Mouse (Mus musculus): Measurements from ENCODE around the gene Nop14. TPM values are rescaled to one million over a fixed set of nuclear protein-coding genes. Genes with fewer than 3 reads are reported as not detected.
"Not testable (repeated sequence)": the region's sequence is repeated elsewhere in the genome, so short reads cannot be mapped to it uniquely, and the experiment has no call there.

Gene Nop14
- polyA plus RNA-seq, 1 experiment from 2014 or later: 8.7 TPM

GRCm38 (mm10) chr5:34607100-34607880 is 52.7 kb downstream of the Nop14 start:
- H3K9ac ChIP-seq (replicated peaks): no peak overlapping the region
- DNase-seq: no peak
- H3K27me3 ChIP-seq (ENCODE audit: insufficient read depth, low read length): no peaks in the 10 kb centered on the region
- WGBS (ENCODE audit: insufficient replicate concordance): 71% methylated on average over 8 of the region's 8 CpGs
- no peak overlapping the region for H3K4me2 ChIP-seq (ENCODE audit: low read depth, low read length)
- peaks cover 78% of the 10 kb centered on the region for H3K36me3 ChIP-seq (replicated peaks; ENCODE audit: insufficient read depth, low read length)
- no peaks in the 10 kb centered on the region for H3K9me3 ChIP-seq (ENCODE audit: low read length)
- ATAC-seq: no peak
- no peaks in the 10 kb centered on the region for H3K4me1 ChIP-seq (ENCODE audit: insufficient read depth)
- TF ChIP-seq CTCF (IDR thresholded peaks at IDR 0.05; ENCODE audit: low read depth) (no peak), EP300 (IDR thresholded peaks at IDR 0.05; ENCODE audit: low read depth) (no peak)
- H3K27ac ChIP-seq (ENCODE audit: low read depth): no peak overlapping the region
- H3K4me3 ChIP-seq (ENCODE audit: low read depth, low read length): no peak overlapping the region

DNA sequence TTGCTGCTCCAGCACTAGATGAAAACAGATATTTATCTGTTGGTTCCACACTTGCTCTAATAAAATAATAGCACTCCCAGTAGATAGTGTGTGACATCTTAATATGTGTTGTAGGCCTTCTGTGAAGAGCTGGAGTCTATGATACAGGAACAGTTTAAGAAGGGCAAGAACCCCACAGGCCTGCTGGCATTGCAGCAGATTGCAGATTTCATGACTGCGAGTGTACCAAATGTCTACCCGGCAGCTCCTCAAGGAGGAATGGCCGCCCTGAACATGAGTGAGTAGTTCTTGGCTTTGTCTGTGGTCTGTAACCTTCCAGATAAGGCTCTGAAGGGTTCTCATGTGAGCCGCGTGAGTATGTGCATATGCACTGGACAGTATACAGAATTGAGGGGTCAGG is 55.4 kb downstream of the Nop14 start:
- Histone ChIP-seq H3K36me3 (replicated peaks; ENCODE audit: insufficient read depth, low read length) (peaks cover 70% of the 10 kb centered on the region), H3K27ac (ENCODE audit: low read depth) (no peak overlapping the region), H3K4me1 (ENCODE audit: insufficient read depth) (no peaks in the 10 kb centered on the region), H3K27me3 (ENCODE audit: insufficient read depth, low read length) (no peaks in the 10 kb centered on the region), H3K9ac (replicated peaks) (no peak overlapping the region), H3K4me3 (ENCODE audit: low read depth, low read length) (no peak overlapping the region), H3K4me2 (ENCODE audit: low read depth, low read length) (no peak overlapping the region), H3K9me3 (ENCODE audit: low read length) (no peaks in the 10 kb centered on the region)
- DNase-seq (no peak), ATAC-seq (no peak)
- TF ChIP-seq CTCF (IDR thresholded peaks at IDR 0.05; ENCODE audit: low read depth) (no peak), EP300 (IDR thresholded peaks at IDR 0.05; ENCODE audit: low read depth) (no peak)
- WGBS (ENCODE audit: insufficient replicate concordance): 75% methylated on average over 5 of the region's 5 CpGs

DNA sequence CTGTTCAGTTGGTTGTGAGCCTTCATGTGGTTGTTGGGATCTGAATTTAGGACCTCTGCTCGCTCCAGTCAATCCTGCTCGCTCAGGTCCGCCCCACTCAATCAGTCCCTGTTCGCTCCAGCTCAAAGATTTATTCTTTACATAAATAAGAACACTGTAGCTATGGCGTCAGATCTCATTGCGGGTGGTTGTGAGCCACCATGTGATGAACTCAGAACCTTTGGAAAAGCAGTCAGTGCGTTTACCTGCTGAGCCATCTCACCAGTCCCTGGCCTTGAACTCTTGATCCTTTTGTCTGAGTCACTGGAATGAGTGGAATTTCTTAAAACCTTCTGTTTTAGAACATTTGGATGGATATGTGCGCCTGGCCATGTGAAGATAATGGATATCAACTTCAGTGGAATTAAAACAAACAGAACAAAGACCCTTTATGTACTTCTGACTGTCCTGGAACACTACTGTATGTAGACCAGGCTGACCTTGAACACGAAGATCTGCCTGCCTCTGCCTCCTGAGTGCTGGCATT is 66.7 kb downstream of the Nop14 start:
- Histone ChIP-seq H3K27me3 (ENCODE audit: insufficient read depth, low read length) (no peaks in the 10 kb centered on the region), H3K4me1 (ENCODE audit: insufficient read depth) (no peaks in the 10 kb centered on the region), H3K4me2 (ENCODE audit: low read depth, low read length) (no peak overlapping the region), H3K9ac (replicated peaks) (no peak overlapping the region), H3K36me3 (replicated peaks; ENCODE audit: insufficient read depth, low read length) (peaks cover 11% of the 10 kb centered on the region), H3K9me3 (ENCODE audit: low read length) (no peaks in the 10 kb centered on the region), H3K4me3 (ENCODE audit: low read depth, low read length) (no peak overlapping the region), H3K27ac (ENCODE audit: low read depth) (no peak overlapping the region)
- no peak for TF ChIP-seq CTCF (IDR thresholded peaks at IDR 0.05; ENCODE audit: low read depth)
- no peak for DNase-seq
- ATAC-seq: no peak
- WGBS (ENCODE audit: insufficient replicate concordance): 95% methylated on average over 9 of the region's 9 CpGs

- Histone ChIP-seq H3K9me3 (ENCODE audit: low read length) (no peaks in the 10 kb centered on the region), H3K4me3 (ENCODE audit: low read depth, low read length) (no peak overlapping the region), H3K27ac (ENCODE audit: low read depth) (no peak overlapping the region), H3K4me1 (ENCODE audit: insufficient read depth) (no peaks in the 10 kb centered on the region), H3K27me3 (ENCODE audit: insufficient read depth, low read length) (no peaks in the 10 kb centered on the region), H3K9ac (replicated peaks) (no peak overlapping the region), H3K36me3 (replicated peaks; ENCODE audit: insufficient read depth, low read length) (peaks cover 5% of the 10 kb centered on the region), H3K4me2 (ENCODE audit: low read depth, low read length) (no peak overlapping the region)
- WGBS (ENCODE audit: insufficient replicate concordance): 89% methylated on average over 6 of the region's 6 CpGs
- TF ChIP-seq EP300 (IDR thresholded peaks at IDR 0.05; ENCODE audit: low read depth) (no peak), CTCF (IDR thresholded peaks at IDR 0.05; ENCODE audit: low read depth) (no peak)
- DNase-seq (no peak), ATAC-seq (no peak)
These were observed 67.3 kb downstream of the Nop14 start for GRCm38 (mm10) chr5:34592666-34593065.

DNA sequence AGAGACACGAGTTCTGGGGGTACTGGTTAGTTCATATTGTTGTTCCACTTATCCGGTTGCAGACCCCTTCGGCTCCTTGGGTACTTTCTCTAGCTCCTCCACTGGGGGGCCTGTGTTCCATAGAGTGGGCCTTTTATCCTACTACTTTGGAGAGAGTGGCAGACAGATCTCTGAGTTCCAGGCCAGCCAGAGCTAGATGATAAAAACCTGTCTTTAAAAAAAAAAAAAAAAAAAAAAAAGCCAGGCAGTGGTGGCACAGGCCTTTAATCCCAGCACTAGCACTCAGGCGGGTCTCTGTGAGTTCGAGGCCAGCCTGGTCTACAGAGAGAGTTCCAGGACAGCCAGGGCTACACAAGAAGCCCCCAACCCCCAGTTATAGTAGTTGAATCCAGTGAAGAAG is 67.7 kb downstream of the Nop14 start:
- not testable (repeated sequence) for DNase-seq; H3K27me3 ChIP-seq (ENCODE audit: insufficient read depth, low read length); H3K36me3 ChIP-seq (replicated peaks; ENCODE audit: insufficient read depth, low read length); H3K9me3 ChIP-seq (ENCODE audit: low read length); H3K9ac ChIP-seq (replicated peaks); H3K4me3 ChIP-seq (ENCODE audit: low read depth, low read length); H3K27ac ChIP-seq (ENCODE audit: low read depth); H3K4me1 ChIP-seq (ENCODE audit: insufficient read depth); H3K4me2 ChIP-seq (ENCODE audit: low read depth, low read length); ATAC-seq
- 95% methylated on average over 5 of the region's 5 CpGs for WGBS (ENCODE audit: insufficient replicate concordance)

GRCm38 (mm10) chr5:34591388-34592004 is 68.5 kb downstream of the Nop14 start:
- no peak overlapping the region for H3K4me3 ChIP-seq (ENCODE audit: low read depth, low read length)
- no peak overlapping the region for H3K27ac ChIP-seq (ENCODE audit: low read depth)
- no peak for ATAC-seq
- no peaks in the 10 kb centered on the region for H3K4me1 ChIP-seq (ENCODE audit: insufficient read depth)
- no peaks in the 10 kb centered on the region for H3K27me3 ChIP-seq (ENCODE audit: insufficient read depth, low read length)
- H3K9me3 ChIP-seq (ENCODE audit: low read length): no peaks in the 10 kb centered on the region
- H3K9ac ChIP-seq (replicated peaks): no peak overlapping the region
- H3K36me3 ChIP-seq (replicated peaks; ENCODE audit: insufficient read depth, low read length): peaks cover 4% of the 10 kb centered on the region
- WGBS (ENCODE audit: insufficient replicate concordance): 88% methylated on average over 5 of the region's 5 CpGs
- TF ChIP-seq EP300 (IDR thresholded peaks at IDR 0.05; ENCODE audit: low read depth): no peak
- no peak for TF ChIP-seq CTCF (IDR thresholded peaks at IDR 0.05; ENCODE audit: low read depth)
- no peak overlapping the region for H3K4me2 ChIP-seq (ENCODE audit: low read depth, low read length)
- DNase-seq: no peak

Data from liver, postnatal 0 days (tissue).